Mouse (Mus musculus) embryonic facial prominence, embryonic 13.5 days (tissue): ENCODE data around the gene Zfp870. TPM values are rescaled to one million over a fixed set of nuclear protein-coding genes. Genes with fewer than 3 reads are reported as not detected.
A peak's percentile ranks its signal among the peaks of the same experiment; 100 is the strongest.

ENCODE experiments used
- ATAC-seq: fragments of 200-750 bp; cut with Nextera tagmentation; 2 replicates; pipeline ENCODE4 v1.8.0; 2017; ENCODE audit warnings: low read depth; ENCODE audit not compliant: insufficient number of reproducible peaks, insufficient read depth, low FRiP score, low TSS enrichment
- H3K27ac ChIP-seq: fragments of 300-500 bp; sonication (generic); 2 replicates; pipeline ENCODE4 v1.5.1; 2015; ENCODE audit warnings: moderate library complexity, mild to moderate bottlenecking, inconsistent platforms
- H3K27me3 ChIP-seq: fragments of 300-500 bp; sonication (generic); 2 replicates; pipeline ENCODE4 v1.6.1; 2015; ENCODE audit warnings: mild to moderate bottlenecking, inconsistent platforms
- H3K36me3 ChIP-seq: fragments of 300-500 bp; sonication (generic); 2 replicates; pipeline ENCODE4 v1.6.1; 2015; ENCODE audit warnings: mild to moderate bottlenecking, inconsistent platforms
- H3K4me1 ChIP-seq: fragments of 300-500 bp; sonication (generic); 2 replicates; pipeline ENCODE4 v1.6.1; 2015; ENCODE audit warnings: inconsistent platforms
- H3K4me2 ChIP-seq: fragments of 300-500 bp; sonication (generic); 2 replicates; pipeline ENCODE4 v1.6.1; 2015; ENCODE audit warnings: moderate library complexity, mild to moderate bottlenecking, inconsistent platforms
- H3K4me3 ChIP-seq: fragments of 300-500 bp; sonication (generic); 2 replicates; pipeline ENCODE4 v1.5.1; 2015; ENCODE audit warnings: mild to moderate bottlenecking, inconsistent platforms
- H3K9ac ChIP-seq: fragments of 300-500 bp; sonication (generic); 2 replicates; pipeline ENCODE4 v1.6.1; 2015; ENCODE audit warnings: mild to moderate bottlenecking, inconsistent platforms
- H3K9me3 ChIP-seq: fragments of 300-500 bp; sonication (generic); 2 replicates; pipeline ENCODE4 v1.6.1; 2016; ENCODE audit warnings: inconsistent platforms
- WGBS: fragments of 180-500 bp; shearing (Covaris S2); methylation state at CpG from one replicate; pipeline ENCODE4 v1.1.7; 2015; ENCODE audit warnings: mixed read lengths; 5-methylcytosine and 5-hydroxymethylcytosine counted together
- polyA plus RNA-seq: library from polyadenylated mRNA; unstranded; fragments of >200 nt; fragmentation: Nextera tagmentation; extraction: Ambion mirVana; gene quantifications from 2 replicates; pipeline ENCODE4 v1.2.1, GENCODE M21; 2015

The Zfp870 gene
- polyA plus RNA-seq: 8.7 and 10.0 TPM in 2 replicates

GRCm38 (mm10) chr17:32891239-32892180 lies at the start of gene Zfp870:
Zfp870 (minus strand) TSS chr17:32891642.
- Histone ChIP-seq H3K4me2 (peak within 1 kb of the TSS; percentile 71), H3K9ac (peak within 1 kb of the TSS; percentile 87), H3K27ac (peak within 1 kb of the TSS; percentile 92), H3K4me3 (peak within 1 kb of the TSS; percentile 70), H3K9me3 (no peaks in the 10 kb centered on the region), H3K4me1 (peaks cover 17% of the 10 kb centered on the region), H3K36me3 (peaks cover 11% of the 10 kb centered on the region; the same call in 1 of the 2 replicates), H3K27me3 (no peaks in the 10 kb centered on the region)
- peak; percentile 95 for ATAC-seq
- WGBS: 11% methylated on average over 33 of the region's 33 CpGs

- Histone ChIP-seq H3K9ac (no peak overlapping the region), H3K9me3 (no peaks in the 10 kb centered on the region), H3K4me1 (0 out of 2 replicates have a peak, but pooled peaks cover 2% of the 10 kb centered on the region), H3K4me3 (no peak overlapping the region), H3K4me2 (no peak overlapping the region), H3K36me3 (no peaks in the 10 kb centered on the region), H3K27me3 (no peaks in the 10 kb centered on the region), H3K27ac (no peak overlapping the region)
- no peak for ATAC-seq
- 70% methylated on average over 4 of the region's 4 CpGs for WGBS
These were observed 48.4 kb upstream of the Zfp870 start for GRCm38 (mm10) chr17:32939831-32940230.

GRCm38 (mm10) chr17:32927803-32928202 lies 36.4 kb upstream of the Zfp870 start:
- Histone ChIP-seq H3K4me2 (no peak overlapping the region), H3K9me3 (no peaks in the 10 kb centered on the region), H3K27me3 (peaks cover 11% of the 10 kb centered on the region; the same call in 1 of the 2 replicates), H3K9ac (no peak overlapping the region), H3K4me3 (no peak overlapping the region), H3K36me3 (no peaks in the 10 kb centered on the region), H3K27ac (no peak overlapping the region), H3K4me1 (peaks cover 4% of the 10 kb centered on the region; the same call in 1 of the 2 replicates)
- 79% methylated on average over 5 of the region's 5 CpGs for WGBS
- no peak for ATAC-seq

DNA sequence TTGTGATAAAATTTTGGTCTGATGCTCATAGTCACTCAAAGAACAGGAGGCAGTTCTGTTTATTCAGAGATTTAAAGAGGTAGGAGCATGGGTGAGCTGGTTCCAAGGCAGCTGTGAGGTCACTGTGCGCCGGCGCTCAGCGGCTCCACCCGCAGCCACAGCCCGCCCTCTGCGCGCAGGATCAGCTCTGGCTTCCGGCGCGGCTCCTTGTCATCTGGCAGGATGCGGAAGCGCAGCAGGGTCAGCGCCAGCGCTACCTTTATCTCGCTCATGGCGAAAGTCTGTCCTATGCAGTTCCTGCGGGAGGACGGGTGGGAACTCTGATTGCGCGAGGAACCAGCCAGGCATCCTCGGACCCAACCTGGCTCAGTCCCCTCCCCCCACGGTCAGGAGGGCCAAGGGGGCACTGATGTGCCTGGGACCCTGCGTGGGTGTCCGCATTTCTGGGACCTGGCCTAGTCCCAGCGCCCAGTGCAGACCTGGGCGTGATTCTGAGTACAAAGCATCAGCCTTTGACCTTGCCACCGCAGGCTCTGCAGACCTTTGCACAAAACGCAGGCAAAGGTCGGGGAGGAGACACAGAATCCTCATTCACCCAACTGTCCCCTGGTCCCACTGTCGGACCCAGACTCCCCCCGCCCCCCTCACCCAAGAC lies 33.3 kb upstream of the Zfp870 start:
- Histone ChIP-seq H3K4me3 (peak overlapping the region; percentile 53), H3K27ac (no peak overlapping the region), H3K4me2 (peak overlapping the region; percentile 76), H3K4me1 (peaks cover 4% of the 10 kb centered on the region; the same call in 1 of the 2 replicates), H3K9ac (peak overlapping the region; percentile 76), H3K36me3 (no peaks in the 10 kb centered on the region), H3K27me3 (peaks cover 11% of the 10 kb centered on the region; the same call in 1 of the 2 replicates), H3K9me3 (no peaks in the 10 kb centered on the region)
- WGBS: 17% methylated on average over 32 of the region's 32 CpGs
- ATAC-seq: peak; percentile 78; the same call in 1 of the 2 replicates

DNA sequence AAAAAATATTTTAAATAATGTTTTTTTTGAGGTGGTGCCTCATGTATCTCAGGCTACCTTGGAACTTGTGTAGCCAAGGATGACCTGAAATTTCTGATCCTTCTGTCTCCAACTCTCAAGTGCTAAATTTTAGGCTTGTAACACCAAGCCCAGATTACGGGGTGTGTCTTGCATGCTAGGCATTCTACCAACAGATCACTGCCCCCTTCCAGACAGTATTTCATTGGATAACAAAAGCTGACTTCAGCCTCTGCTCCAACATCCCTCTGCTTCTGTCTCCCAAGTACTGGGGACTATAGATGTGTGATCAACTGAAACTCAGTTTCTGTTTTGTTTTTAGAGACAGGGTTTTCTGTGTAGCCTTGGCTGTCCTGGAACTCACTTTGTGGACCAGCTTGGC lies 32.2 kb upstream of the Zfp870 start:
- no peak for ATAC-seq
- WGBS: 95% methylated on average over 1 of the region's 1 CpGs
- peaks cover 4% of the 10 kb centered on the region; the same call in 1 of the 2 replicates for H3K4me1 ChIP-seq

DNA sequence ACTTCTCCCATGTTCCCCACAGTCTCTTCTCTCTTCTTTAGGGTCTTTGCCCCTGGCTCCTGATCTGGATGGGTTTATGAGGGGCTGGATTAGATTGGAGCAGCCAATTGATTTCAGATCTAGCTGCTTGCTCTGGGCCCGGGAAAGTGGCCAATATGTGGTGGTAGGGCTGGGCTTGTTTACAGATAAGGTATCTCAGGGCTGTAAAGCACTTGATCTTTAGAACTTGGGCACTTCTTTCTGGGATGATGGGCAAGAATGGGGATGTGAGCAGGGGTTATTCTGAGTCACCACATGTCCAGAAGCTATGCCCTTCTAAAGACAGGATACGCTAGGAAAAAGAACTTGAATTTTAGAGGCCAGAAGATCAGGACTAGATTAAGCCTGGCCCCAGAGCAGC lies 27.7 kb upstream of the Zfp870 start:
- H3K9me3 ChIP-seq: no peaks in the 10 kb centered on the region
- ATAC-seq: no peak
- H3K4me2 ChIP-seq: no peak overlapping the region
- H3K36me3 ChIP-seq: no peaks in the 10 kb centered on the region
- H3K27ac ChIP-seq: no peak overlapping the region
- H3K4me3 ChIP-seq: no peak overlapping the region
- H3K9ac ChIP-seq: no peak overlapping the region
- 82% methylated on average over 2 of the region's 2 CpGs for WGBS
- H3K27me3 ChIP-seq: peaks cover 4% of the 10 kb centered on the region; the same call in 1 of the 2 replicates
- H3K4me1 ChIP-seq: no peaks in the 10 kb centered on the region

More for the DNA sequence above, 32.2 kb upstream of the Zfp870 start:
- Histone ChIP-seq H3K9me3 (no peaks in the 10 kb centered on the region), H3K9ac (no peak overlapping the region), H3K27ac (no peak overlapping the region), H3K4me3 (no peak overlapping the region), H3K4me2 (no peak overlapping the region), H3K27me3 (peaks cover 11% of the 10 kb centered on the region; the same call in 1 of the 2 replicates), H3K36me3 (no peaks in the 10 kb centered on the region)

- Histone ChIP-seq H3K27me3 (peaks cover 4% of the 10 kb centered on the region; the same call in 1 of the 2 replicates), H3K36me3 (no peaks in the 10 kb centered on the region), H3K4me1 (no peaks in the 10 kb centered on the region), H3K27ac (no peak within 1 kb of the TSS), H3K4me2 (no peak within 1 kb of the TSS), H3K9ac (no peak within 1 kb of the TSS), H3K9me3 (no peaks in the 10 kb centered on the region), H3K4me3 (no peak within 1 kb of the TSS)
- WGBS: 78% methylated on average over 2 of the region's 2 CpGs
- no peak for ATAC-seq
These were observed 25.7 kb upstream of the Zfp870 start, which contains the start of gene Cyp4f14 for GRCm38 (mm10) chr17:32917131-32917530. Cyp4f14 (minus strand) TSS chr17:32917342.

DNA sequence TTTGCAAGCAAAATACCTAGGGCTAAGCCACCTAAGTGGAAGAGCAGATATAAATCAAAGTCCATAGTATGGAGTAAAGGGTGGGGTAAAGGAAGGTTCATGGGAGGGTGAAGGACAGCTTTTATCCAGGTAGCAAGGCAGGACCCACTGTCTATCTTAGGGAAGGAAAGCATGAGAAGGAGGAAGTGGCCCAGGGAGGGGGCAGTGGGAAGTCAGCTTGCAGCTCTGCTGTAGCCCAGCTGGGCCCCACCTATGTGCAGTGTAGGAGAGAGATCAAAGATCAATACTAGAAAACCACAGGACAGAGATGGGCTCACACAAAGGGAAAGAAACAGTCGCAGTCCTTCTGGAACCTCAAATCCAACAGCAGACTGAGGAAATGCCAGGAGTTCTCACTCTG lies 24.6 kb upstream of the Zfp870 start:
- peaks cover 4% of the 10 kb centered on the region; the same call in 1 of the 2 replicates for H3K27me3 ChIP-seq
- no peak overlapping the region for H3K4me3 ChIP-seq
- no peak overlapping the region for H3K9ac ChIP-seq
- no peak for ATAC-seq
- H3K27ac ChIP-seq: no peak overlapping the region
- no peaks in the 10 kb centered on the region for H3K9me3 ChIP-seq
- no peaks in the 10 kb centered on the region for H3K4me1 ChIP-seq
- no peak overlapping the region for H3K4me2 ChIP-seq
- 62% methylated on average over 1 of the region's 1 CpGs for WGBS
- no peaks in the 10 kb centered on the region for H3K36me3 ChIP-seq

DNA sequence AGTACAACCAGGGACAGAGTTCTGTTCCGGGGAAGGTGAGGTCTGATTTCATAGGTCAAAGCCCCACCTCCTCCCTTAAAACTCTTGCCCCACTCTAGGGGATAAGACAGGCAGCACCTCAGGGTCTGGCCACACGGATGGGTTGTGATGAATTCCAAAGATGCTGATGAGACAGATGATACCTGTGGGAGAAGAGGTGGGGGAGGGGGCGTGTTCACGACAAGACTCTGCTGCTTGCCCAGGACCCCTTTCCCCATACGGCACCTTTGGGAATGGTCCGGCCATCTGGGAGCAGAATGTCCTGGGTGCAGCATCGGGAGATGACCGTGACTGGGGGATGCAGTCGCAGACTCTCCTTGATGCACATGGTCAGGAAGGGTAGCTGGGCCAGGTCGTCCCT lies 14.7 kb upstream of the Zfp870 start:
- WGBS: 74% methylated on average over 10 of the region's 10 CpGs
- no peak overlapping the region for H3K9ac ChIP-seq

DNA sequence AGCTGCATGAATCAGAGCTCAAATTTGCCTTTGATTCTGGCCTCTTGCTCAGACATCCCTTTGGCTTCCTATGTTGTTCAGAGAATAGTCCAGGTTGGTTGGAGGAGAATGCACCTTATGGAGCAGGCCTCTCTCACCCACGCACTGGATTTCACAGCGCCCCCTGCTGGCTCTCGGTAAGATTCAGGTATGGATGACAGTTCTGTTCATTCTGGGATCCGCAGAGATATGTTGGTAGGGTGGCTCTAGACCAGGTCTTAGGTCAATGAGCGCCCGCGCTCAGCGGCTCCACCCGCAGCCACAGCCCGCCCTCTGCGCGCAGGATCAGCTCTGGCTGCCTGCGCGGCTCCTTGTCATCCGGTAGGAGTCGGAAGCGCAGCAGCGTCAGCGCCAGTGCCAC lies 13.8 kb upstream of the Zfp870 start:
- no peak overlapping the region for H3K4me3 ChIP-seq
- 11% methylated on average over 19 of the region's 19 CpGs for WGBS
- peak overlapping the region; percentile 48 for H3K4me2 ChIP-seq

More for the DNA sequence above, 14.7 kb upstream of the Zfp870 start:
- H3K4me1 ChIP-seq: no peaks in the 10 kb centered on the region
- H3K4me2 ChIP-seq: no peak overlapping the region
- no peak overlapping the region for H3K4me3 ChIP-seq
- ATAC-seq: no peak
- no peak overlapping the region for H3K27ac ChIP-seq
- no peaks in the 10 kb centered on the region for H3K36me3 ChIP-seq
- H3K9me3 ChIP-seq: no peaks in the 10 kb centered on the region
- H3K27me3 ChIP-seq: peaks cover 15% of the 10 kb centered on the region; the same call in 1 of the 2 replicates

DNA sequence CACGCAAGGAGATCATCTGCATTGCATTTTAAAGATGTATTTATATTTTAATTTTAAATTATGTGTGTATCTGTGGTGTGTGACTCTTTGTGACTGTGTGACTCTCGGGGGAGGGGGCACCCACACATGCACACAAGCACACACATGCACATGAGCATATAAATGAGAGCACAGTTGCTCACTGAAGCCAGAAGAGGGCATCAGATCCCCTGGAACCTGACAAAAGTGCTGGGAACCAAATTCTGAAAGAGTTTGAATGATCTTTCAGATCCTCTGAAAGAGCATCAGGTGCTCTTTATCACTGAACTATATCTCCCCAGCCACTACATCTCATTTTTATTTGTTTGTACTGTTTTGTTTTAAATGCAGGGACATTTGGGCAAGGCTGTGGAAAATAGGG lies 13.0 kb upstream of the Zfp870 start:
- Histone ChIP-seq H3K9me3 (no peaks in the 10 kb centered on the region), H3K36me3 (no peaks in the 10 kb centered on the region), H3K27me3 (peaks cover 15% of the 10 kb centered on the region; the same call in 1 of the 2 replicates), H3K4me3 (no peak overlapping the region), H3K9ac (no peak overlapping the region), H3K4me2 (no peak overlapping the region), H3K4me1 (no peaks in the 10 kb centered on the region), H3K27ac (no peak overlapping the region)
- WGBS: 54% methylated on average over 2 of the region's 2 CpGs
- ATAC-seq: no peak

More for the DNA sequence above, 13.8 kb upstream of the Zfp870 start:
- Histone ChIP-seq H3K27ac (no peak overlapping the region), H3K36me3 (no peaks in the 10 kb centered on the region), H3K9me3 (no peaks in the 10 kb centered on the region), H3K9ac (peak overlapping the region; percentile 58; the same call in 1 of the 2 replicates), H3K4me1 (no peaks in the 10 kb centered on the region), H3K27me3 (peaks cover 15% of the 10 kb centered on the region; the same call in 1 of the 2 replicates)
- ATAC-seq: no peak
